Mouse (Mus musculus) liver, embryonic 12.5 days (tissue): ENCODE results near the gene Igfals. TPM values are rescaled to one million over a fixed set of nuclear protein-coding genes. Genes with fewer than 3 reads are reported as not detected.

Source experiments
- ATAC-seq: fragments of 200-750 bp; cut with Nextera tagmentation; 2 replicates; pipeline ENCODE4 v1.8.0; 2017; ENCODE audit warnings: moderate number of reproducible peaks, mild to moderate bottlenecking, moderate library complexity
- H3K27ac ChIP-seq: fragments of 300-500 bp; sonication (generic); 2 replicates; pipeline ENCODE4 v1.5.1; 2016; ENCODE audit warnings: mild to moderate bottlenecking
- H3K27me3 ChIP-seq: fragments of 300-500 bp; sonication (generic); replicated peaks from 2 replicates; pipeline ENCODE4 v1.6.1; 2016; ENCODE audit warnings: mild to moderate bottlenecking, moderate library complexity
- H3K36me3 ChIP-seq: fragments of 300-500 bp; sonication (generic); 2 replicates; pipeline ENCODE4 v1.6.1; 2016; ENCODE audit warnings: mild to moderate bottlenecking, moderate library complexity
- H3K4me1 ChIP-seq: fragments of 300-500 bp; sonication (generic); 2 replicates; pipeline ENCODE4 v1.6.1; 2016
- H3K4me2 ChIP-seq: fragments of 300-500 bp; sonication (generic); 2 replicates; pipeline ENCODE4 v1.6.1; 2016; ENCODE audit warnings: mild to moderate bottlenecking, moderate library complexity
- H3K4me3 ChIP-seq: fragments of 300-500 bp; sonication (generic); 2 replicates; pipeline ENCODE4 v1.5.1; 2016; ENCODE audit warnings: mild to moderate bottlenecking, moderate library complexity
- H3K9ac ChIP-seq: fragments of 300-500 bp; sonication (generic); 2 replicates; pipeline ENCODE4 v1.6.1; 2016; ENCODE audit warnings: mild to moderate bottlenecking, moderate library complexity
- H3K9me3 ChIP-seq: fragments of 300-500 bp; sonication (generic); replicated peaks from 2 replicates; pipeline ENCODE4 v1.6.1; 2016; ENCODE audit warnings: mild to moderate bottlenecking, moderate library complexity
- WGBS: fragments of 180-500 bp; shearing (Covaris S2); methylation state at CpG from one replicate; pipeline ENCODE4 v1.1.7; 2016; ENCODE audit not compliant: insufficient replicate concordance; 5-methylcytosine and 5-hydroxymethylcytosine counted together
- polyA plus RNA-seq: library from polyadenylated mRNA; unstranded; fragments of >200 nt; fragmentation: Nextera tagmentation; extraction: Ambion mirVana; gene quantifications from 2 replicates; pipeline ENCODE4 v1.2.1, GENCODE M21; 2016

Gene Igfals
- polyA plus RNA-seq, 1 experiment from 2014 or later = 5.4 TPM

DNA sequence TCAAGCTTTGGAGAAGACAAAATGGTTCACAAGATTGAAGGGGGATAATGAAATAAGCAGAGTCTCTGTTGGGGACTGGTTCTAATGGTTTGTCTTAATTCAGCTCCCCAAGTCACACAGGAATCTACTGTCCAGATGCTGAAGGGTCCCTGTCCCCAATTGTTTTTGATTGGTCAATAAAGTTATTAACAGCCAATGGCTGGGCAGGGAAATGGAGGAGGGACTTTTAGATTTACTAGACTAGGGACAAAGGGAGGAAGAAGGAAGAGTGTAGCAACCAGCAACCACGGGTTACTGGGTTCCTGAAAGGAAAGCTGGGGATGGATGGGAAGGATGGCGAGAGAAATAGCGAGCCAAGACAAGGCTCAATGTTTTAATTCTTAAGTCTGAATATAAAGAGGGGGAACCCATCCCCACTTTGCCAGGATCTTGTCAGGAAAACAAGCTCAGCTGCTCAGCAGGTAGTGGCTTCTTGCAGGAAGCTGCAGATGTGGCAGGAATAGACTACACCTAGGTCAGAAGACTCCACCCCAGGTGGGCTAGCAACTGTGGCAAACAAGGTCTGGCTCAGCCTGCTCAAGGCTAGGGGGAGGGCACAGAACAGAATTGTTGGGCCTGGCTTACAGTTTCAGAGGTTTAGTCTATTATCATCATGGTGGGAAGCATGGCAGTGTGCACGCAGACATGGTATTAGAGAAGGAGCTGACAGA lies 8.1 kb downstream of the Igfals start:
- Histone ChIP-seq H3K4me1 (peaks cover 12% of the 10 kb centered on the region; the same call in 1 of the 2 replicates), H3K9me3 (no peaks in the 10 kb centered on the region), H3K36me3 (no peaks in the 10 kb centered on the region), H3K4me3 (no peak overlapping the region), H3K27ac (no peak overlapping the region), H3K27me3 (peaks cover 4% of the 10 kb centered on the region; the same call in 1 of the 2 replicates), H3K9ac (no peak overlapping the region), H3K4me2 (no peak overlapping the region)
- WGBS = 37% methylated on average over 4 of the region's 4 CpGs
- no peak for ATAC-seq

DNA sequence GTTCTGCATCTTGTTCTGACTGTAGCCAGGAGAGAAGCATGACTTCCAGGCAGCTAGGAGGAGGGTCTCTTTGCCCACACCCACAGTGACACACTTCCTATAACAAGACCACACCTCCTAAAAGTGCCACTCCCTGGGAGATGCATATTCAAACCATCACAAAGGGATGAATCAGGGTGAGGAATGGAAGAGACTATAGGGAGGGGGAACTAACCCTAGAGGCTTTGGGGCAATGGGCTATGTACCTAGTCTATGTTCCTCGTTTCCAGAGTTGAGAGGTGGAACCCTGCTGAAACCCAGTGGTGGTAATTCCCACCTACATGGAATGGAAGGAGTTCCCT lies 8.6 kb downstream of the Igfals start:
- H3K4me1 ChIP-seq = peaks cover 12% of the 10 kb centered on the region; the same call in 1 of the 2 replicates
- H3K9ac ChIP-seq = no peak overlapping the region
- no peak overlapping the region for H3K27ac ChIP-seq
- no peak overlapping the region for H3K4me2 ChIP-seq
- ATAC-seq = no peak
- no peak overlapping the region for H3K4me3 ChIP-seq
- peaks cover 4% of the 10 kb centered on the region; the same call in 1 of the 2 replicates for H3K27me3 ChIP-seq
- no peaks in the 10 kb centered on the region for H3K36me3 ChIP-seq
- 35% methylated on average over 1 of the region's 1 CpGs for WGBS
- no peaks in the 10 kb centered on the region for H3K9me3 ChIP-seq

DNA sequence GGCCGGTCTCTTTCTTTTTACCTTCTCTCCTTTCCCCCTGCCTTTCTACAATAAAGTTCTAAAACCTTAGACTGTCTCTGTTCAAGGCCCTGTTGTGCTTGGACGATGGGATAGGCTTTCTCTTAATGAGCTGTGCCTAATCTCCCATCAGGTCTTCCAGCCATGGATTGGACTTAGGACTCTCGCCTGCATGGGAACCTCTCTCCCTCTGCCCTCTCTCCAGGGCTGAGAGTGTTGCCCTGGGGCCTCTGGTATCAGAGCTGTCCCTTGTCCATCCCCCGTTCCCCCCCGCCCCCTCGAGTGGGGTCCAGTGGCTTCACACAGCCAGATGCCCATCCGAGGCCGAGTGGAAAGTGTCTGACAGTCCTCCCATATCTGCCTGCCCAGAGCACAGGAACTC lies 9.2 kb downstream of the Igfals start:
- WGBS = 68% methylated on average over 8 of the region's 8 CpGs
- no peak overlapping the region for H3K4me2 ChIP-seq
- 0 out of 2 replicates have a peak, but pooled peaks have one; percentile 18 for ATAC-seq
- H3K9me3 ChIP-seq = no peaks in the 10 kb centered on the region
- peaks cover 12% of the 10 kb centered on the region; the same call in 1 of the 2 replicates for H3K4me1 ChIP-seq
- peaks cover 4% of the 10 kb centered on the region; the same call in 1 of the 2 replicates for H3K27me3 ChIP-seq
- H3K27ac ChIP-seq = no peak overlapping the region
- H3K9ac ChIP-seq = no peak overlapping the region
- no peaks in the 10 kb centered on the region for H3K36me3 ChIP-seq
- H3K4me3 ChIP-seq = no peak overlapping the region

DNA sequence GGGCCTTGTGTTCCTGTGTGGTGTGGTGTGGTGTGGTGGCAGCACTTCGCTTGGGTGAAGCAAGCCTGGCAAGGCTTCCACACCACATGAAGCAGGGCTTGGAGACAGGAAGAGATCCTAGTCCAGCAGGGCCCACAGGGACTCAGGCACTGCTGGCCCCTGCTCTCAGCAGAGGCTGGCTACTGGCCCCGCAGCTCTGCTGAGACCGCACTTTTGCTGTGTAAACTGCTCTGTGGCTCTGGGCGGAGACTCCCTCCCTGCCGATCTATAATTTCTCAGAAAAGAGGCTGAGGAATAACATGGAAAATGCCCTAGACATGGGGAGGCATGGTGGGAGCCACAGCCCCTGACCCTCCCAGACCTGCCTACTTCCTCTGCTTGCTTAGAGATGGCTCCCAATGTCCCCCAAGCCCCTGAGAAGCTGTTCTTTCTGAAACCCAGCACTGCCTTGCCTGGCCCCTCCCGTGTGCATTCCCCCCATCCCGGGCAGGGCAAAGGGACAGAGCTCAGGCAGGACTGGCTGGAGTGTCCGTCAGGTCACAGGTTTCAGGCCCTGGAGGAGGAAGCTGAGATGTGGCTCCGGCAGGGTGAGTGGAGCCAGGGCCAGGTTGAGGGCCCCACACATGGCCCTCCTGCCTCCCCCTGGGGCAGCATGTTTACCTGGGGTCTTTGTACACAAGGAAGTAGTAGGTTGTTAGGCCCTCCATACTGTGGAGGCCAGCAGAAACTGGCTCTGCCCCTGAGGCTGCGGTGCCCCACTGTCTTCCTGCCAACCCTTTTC lies 11.7 kb downstream of the Igfals start:
- 58% methylated on average over 10 of the region's 10 CpGs for WGBS
- ATAC-seq = peak; percentile 50
- no peak overlapping the region for H3K4me3 ChIP-seq
- no peaks in the 10 kb centered on the region; the same call in 1 of the 2 replicates for H3K27me3 ChIP-seq
- peaks cover 22% of the 10 kb centered on the region for H3K36me3 ChIP-seq
- peak overlapping the region; percentile 69 for H3K27ac ChIP-seq
- H3K4me2 ChIP-seq = peak overlapping the region; percentile 27
- peak overlapping the region; percentile 15 for H3K9ac ChIP-seq
- no peaks in the 10 kb centered on the region for H3K9me3 ChIP-seq
- peaks cover 12% of the 10 kb centered on the region; the same call in 1 of the 2 replicates for H3K4me1 ChIP-seq

DNA sequence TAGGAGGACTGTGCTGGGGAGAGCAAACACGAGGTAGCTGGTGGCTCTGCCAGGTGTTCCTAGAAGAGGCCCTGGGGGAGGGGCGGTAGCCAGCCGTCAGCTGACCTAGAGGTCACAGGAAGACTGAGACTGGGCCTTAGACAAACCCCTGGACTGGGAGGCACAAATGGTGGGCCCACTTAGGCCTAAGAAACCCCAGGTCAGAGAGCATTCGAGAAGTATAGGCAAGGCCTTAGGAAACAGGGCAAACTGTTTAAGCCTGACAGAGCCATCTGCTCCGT lies 12.3 kb downstream of the Igfals start:
- H3K27me3 ChIP-seq = no peaks in the 10 kb centered on the region; the same call in 1 of the 2 replicates
- H3K4me3 ChIP-seq = no peak overlapping the region
- H3K27ac ChIP-seq = peak overlapping the region; percentile 69
- H3K4me1 ChIP-seq = peaks cover 12% of the 10 kb centered on the region; the same call in 1 of the 2 replicates
- peak; percentile 36; the same call in 1 of the 2 replicates for ATAC-seq
- H3K4me2 ChIP-seq = peak overlapping the region; percentile 27
- no peaks in the 10 kb centered on the region for H3K9me3 ChIP-seq
- WGBS = 49% methylated on average over 5 of the region's 5 CpGs
- H3K36me3 ChIP-seq = peaks cover 28% of the 10 kb centered on the region
- H3K9ac ChIP-seq = peak overlapping the region; percentile 15; the same call in 1 of the 2 replicates

DNA sequence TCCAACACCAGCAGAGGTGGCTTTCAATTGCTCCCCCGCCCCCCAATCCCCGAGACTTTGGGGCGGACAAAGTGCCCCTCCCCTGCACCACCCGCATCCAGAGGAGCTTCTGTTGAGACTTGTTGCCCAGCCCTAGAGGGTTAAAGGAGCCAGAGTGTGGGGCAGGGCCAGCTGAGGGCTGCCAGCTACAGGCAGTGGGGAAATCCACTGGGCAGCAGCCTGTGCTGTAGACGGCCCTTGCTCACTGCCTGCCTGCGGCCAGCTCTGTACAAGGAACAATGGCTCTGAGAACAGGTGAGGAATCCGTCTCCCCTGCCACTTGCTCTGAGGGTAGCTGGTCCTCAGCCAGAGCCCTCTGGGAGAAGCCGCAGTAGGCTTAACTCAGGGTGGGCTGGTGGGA lies 12.7 kb downstream of the Igfals start:
- peaks cover 12% of the 10 kb centered on the region; the same call in 1 of the 2 replicates for H3K4me1 ChIP-seq
- H3K27ac ChIP-seq = no peak overlapping the region
- no peak for ATAC-seq
- H3K4me2 ChIP-seq = peak overlapping the region; percentile 27; the same call in 1 of the 2 replicates
- H3K9ac ChIP-seq = no peak overlapping the region
- 71% methylated on average over 8 of the region's 8 CpGs for WGBS
- no peaks in the 10 kb centered on the region for H3K9me3 ChIP-seq
- H3K27me3 ChIP-seq = no peaks in the 10 kb centered on the region; the same call in 1 of the 2 replicates
- no peak overlapping the region for H3K4me3 ChIP-seq
- peaks cover 32% of the 10 kb centered on the region for H3K36me3 ChIP-seq

DNA sequence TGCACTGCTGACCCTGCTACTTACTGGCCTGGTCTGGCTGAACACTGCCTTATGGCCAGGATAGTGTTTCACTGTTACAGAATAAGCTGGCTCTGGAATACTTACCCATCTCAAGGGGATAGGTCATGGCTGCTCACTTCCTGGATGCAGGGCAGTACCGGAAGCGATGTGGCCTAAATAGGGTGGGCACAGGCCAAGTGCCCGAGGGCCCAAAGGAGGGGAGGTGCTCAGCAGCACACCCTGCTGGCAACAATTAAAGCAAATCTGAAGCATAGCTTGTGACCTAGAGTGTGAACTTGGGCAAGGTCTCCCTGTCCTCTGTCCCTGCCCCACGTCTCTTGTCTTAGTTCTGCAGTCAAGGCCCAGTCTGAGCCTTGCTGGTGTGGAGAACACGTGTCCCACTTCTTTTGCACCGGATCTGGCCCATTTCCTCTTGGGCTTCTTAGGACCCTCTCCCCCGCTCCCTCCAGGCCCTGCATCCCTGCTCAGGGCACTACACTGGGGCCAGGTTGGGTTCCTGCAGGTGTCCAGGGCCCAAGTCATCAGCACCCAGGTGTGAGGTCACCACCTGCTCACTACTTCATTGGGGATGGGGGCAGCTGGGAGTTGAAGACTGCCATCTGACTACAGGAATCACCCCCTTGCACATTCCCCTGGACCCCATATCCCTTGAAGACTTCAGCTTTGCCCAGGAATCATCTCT lies 16.1 kb downstream of the Igfals start:
- WGBS = 45% methylated on average over 7 of the region's 7 CpGs
- peaks cover 26% of the 10 kb centered on the region for H3K4me1 ChIP-seq
- H3K36me3 ChIP-seq = peaks cover 50% of the 10 kb centered on the region
- no peaks in the 10 kb centered on the region for H3K9me3 ChIP-seq
- H3K27me3 ChIP-seq = no peaks in the 10 kb centered on the region
- no peak overlapping the region for H3K27ac ChIP-seq
- H3K4me3 ChIP-seq = no peak overlapping the region
- H3K4me2 ChIP-seq = no peak overlapping the region
- no peak for ATAC-seq
- no peak overlapping the region for H3K9ac ChIP-seq

DNA sequence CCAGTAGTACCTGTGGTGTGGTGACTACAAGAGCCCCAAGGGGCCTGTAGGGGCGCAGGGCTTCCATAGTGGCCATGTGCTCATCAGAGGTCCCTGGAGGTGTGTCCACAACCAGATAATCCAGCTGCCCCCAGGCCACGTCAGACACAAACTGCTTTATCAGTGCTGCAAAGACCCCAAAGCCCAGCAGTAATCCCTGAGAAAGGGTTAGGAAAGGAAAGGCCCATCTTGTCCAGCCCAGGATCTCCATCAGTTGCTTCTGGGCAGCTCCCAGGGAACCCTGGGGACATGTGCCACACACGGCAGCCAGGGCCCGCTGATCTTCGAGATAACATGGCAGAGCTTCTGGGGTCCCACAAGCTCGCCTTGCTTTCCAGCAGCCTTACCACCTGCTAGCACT lies 18.6 kb downstream of the Igfals start:
- peaks cover 68% of the 10 kb centered on the region for H3K36me3 ChIP-seq
- no peak overlapping the region for H3K27ac ChIP-seq
- no peak for ATAC-seq
- 65% methylated on average over 6 of the region's 6 CpGs for WGBS
- peak overlapping the region; percentile 92 for H3K4me2 ChIP-seq
- H3K9me3 ChIP-seq = no peaks in the 10 kb centered on the region
- H3K4me3 ChIP-seq = peak overlapping the region; percentile 95
- peak overlapping the region; percentile 81 for H3K9ac ChIP-seq
- no peaks in the 10 kb centered on the region for H3K27me3 ChIP-seq
- peaks cover 41% of the 10 kb centered on the region for H3K4me1 ChIP-seq

DNA sequence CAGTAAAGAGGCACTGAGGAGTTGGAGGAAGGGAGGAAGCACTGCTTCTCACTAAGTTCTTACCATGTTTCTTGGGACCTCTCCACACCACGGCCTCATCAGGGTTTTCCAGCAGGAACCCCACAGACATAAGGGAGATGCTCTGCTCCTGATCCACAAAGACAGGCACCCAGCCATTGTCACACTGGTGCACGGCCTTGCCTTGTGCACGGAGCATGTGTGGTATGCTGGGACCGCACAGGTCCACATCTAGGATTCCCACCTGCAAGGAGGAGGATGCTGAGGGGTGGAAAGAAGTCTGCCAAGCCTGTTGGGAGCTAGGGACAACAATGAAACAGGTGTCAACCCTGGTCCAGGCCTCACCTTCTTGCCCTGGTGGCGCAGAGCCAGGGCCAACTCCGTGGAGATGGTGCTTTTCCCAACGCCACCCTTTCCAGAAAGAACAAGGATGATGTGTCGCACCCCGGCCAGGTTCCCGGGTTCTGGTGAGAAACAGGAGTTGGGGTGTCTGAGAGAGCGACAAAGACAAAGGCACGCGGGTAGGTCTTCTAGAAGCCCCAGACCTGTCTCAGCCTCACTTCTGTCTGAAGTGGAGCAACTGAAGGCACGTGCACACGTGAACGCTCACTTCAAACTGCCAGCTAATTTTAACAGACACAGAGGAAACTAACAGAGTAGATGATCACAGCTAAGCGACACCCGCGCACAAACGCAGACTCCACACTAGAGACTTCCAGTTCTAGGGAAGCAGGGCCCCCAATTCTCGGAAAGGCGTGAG lies 19.7 kb downstream of the Igfals start:
- no peaks in the 10 kb centered on the region for H3K9me3 ChIP-seq
- H3K27ac ChIP-seq = peak overlapping the region; percentile 71
- peaks cover 77% of the 10 kb centered on the region for H3K36me3 ChIP-seq
- peak overlapping the region; percentile 81 for H3K9ac ChIP-seq
- 0 out of 2 replicates have a peak, but pooled peaks have one; percentile 1 for ATAC-seq
- WGBS = 19% methylated on average over 22 of the region's 22 CpGs
- no peaks in the 10 kb centered on the region for H3K27me3 ChIP-seq
- peak overlapping the region; percentile 92 for H3K4me2 ChIP-seq
- peak overlapping the region; percentile 95 for H3K4me3 ChIP-seq
- H3K4me1 ChIP-seq = peaks cover 46% of the 10 kb centered on the region

DNA sequence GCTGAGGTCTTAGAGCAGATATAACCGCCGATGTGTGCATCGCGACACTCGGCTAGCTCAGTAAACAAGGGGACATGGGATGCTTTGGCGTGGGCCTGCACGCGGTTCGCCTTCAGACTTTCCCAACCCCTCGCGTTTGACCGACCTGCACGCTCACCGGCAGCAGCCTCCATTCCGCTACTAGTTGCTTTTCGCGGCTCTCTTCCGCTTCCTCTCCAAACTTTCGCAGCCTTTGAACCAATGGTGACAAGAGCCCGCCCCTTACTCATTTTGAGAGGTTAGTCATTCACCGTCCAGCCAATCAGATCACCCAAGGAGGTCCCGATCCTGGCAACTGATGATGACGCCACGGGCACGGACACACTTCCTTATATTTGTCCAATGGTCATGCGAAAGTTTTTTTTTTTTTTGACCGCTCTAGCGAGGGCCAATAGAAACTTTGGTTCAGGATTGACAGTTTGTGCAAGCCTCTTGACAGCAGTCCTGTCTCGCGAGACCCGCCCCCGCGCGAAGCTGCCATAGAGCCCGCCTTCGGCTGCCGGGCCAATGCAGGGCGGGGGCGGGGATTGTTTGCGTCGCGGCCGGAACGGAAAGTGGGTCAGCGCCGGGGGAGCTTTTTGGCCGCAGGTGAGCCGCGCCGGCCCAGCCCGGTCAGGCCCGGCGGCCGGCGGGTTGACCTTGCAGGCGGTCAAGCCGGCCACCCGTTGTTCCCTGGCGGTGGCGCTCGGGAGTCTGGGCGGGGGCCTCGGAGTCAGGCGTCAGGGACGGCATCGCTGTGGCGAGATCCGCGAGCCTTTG lies 20.5 kb downstream of the Igfals start, which contains the start of the genes Nubp2 and Spsb3:
TSS of gene Nubp2 (minus strand) at position 216 of the 798 bp plus-strand sequence.
TSS of gene Spsb3 (plus strand) at position 510 of the 798 bp plus-strand sequence.
- Histone ChIP-seq H3K27ac (peak within 1 kb of the TSS; percentile 91), H3K27me3 (no peaks in the 10 kb centered on the region), H3K4me1 (peaks cover 53% of the 10 kb centered on the region), H3K9me3 (no peaks in the 10 kb centered on the region), H3K9ac (peak within 1 kb of the TSS; percentile 95), H3K4me3 (peak within 1 kb of the TSS; percentile 95), H3K4me2 (peak within 1 kb of the TSS; percentile 92), H3K36me3 (peaks cover 77% of the 10 kb centered on the region)
- WGBS = under 1% methylated on average over 69 of the region's 69 CpGs
- ATAC-seq = peak; percentile 93
